Mouse (Mus musculus): Measurements from ENCODE around the gene Srpk3.

- TF ChIP-seq CTCF (conservative IDR thresholded peaks at IDR 0.05; ENCODE audit: low read length) (no peak; the same call in 1 of the 2 replicates), NANOG (IDR thresholded peaks at IDR 0.05; ENCODE audit: borderline replicate concordance, low read length) (no peak)
Observed at GRCm38 (mm10) chrX:73738155-73738554, 36.0 kb upstream of the Srpk3 start.
